Comparison of ENCODE assay signal across 18 mouse cellular contexts in genomic region chr1:178568551-178569545, GRCm38 (mm10). TPM values are rescaled to one million over a fixed set of nuclear protein-coding genes. Genes with fewer than 3 reads are reported as not detected.
DNase-seq lines count a peak whose midpoint lies in the region; ATAC-seq lines count a peak whose summit lies in the region.
"Had no signal": no experiment of that assay in that cellular context is flagged by ENCODE, and none has a peak within 500 bp of the region (broad histone marks: within the 10 kb centered on the region; RNA-seq: fewer than 3 reads in every experiment).

No protein-coding gene starts in this region.

- no peaks in the 10 kb centered on the region for H3K9me3 ChIP-seq in limb, embryonic 11.5 days (ENCODE audit: control insufficient read depth, low read length)
- H3K9me3 ChIP-seq in kidney, embryonic 15.5 days (replicated peaks), result no peaks in the 10 kb centered on the region
- H3K9me3 ChIP-seq: liver, embryonic 15.5 days; neural tube, embryonic 12.5 days had no signal

- no peaks in the 10 kb centered on the region for H3K36me3 ChIP-seq in limb, embryonic 11.5 days (ENCODE audit: control insufficient read depth, insufficient read depth, low read length)
- no peaks in the 10 kb centered on the region for H3K36me3 ChIP-seq in kidney, embryonic 15.5 days
- H3K36me3 ChIP-seq: liver, embryonic 15.5 days; neural tube, embryonic 12.5 days had no signal

- no peak overlapping the region; the same call in 1 of the 2 replicates for H3K4me2 ChIP-seq in limb, embryonic 11.5 days (ENCODE audit: low read depth, severe bottlenecking)
- H3K4me2 ChIP-seq in kidney, embryonic 15.5 days, result no peak overlapping the region
- H3K4me2 ChIP-seq: liver, embryonic 15.5 days; neural tube, embryonic 12.5 days had no signal

- no peak overlapping the region for H3K9ac ChIP-seq in limb, embryonic 11.5 days (ENCODE audit: low read length)
- no peak overlapping the region for H3K9ac ChIP-seq in kidney, embryonic 15.5 days
- H3K9ac ChIP-seq: liver, embryonic 15.5 days; neural tube, embryonic 12.5 days had no signal

- H3K27ac ChIP-seq in limb, embryonic 11.5 days (replicated peaks; ENCODE audit: low read depth, low read length), result peak overlapping the region; percentile 88
- H3K27ac ChIP-seq in kidney, embryonic 15.5 days, result no peak overlapping the region
- H3K27ac ChIP-seq: gastrocnemius, adult 2 months; heart, adult 2 months; liver, embryonic 15.5 days; neural tube, embryonic 12.5 days had no signal

- H3K27me3 ChIP-seq in limb, embryonic 11.5 days (ENCODE audit: control insufficient read depth, insufficient read depth, low read length), result no peaks in the 10 kb centered on the region
- 0 out of 2 replicates have a peak, but pooled peaks cover 2% of the 10 kb centered on the region for H3K27me3 ChIP-seq in kidney, embryonic 15.5 days
- H3K27me3 ChIP-seq: liver, embryonic 15.5 days; neural tube, embryonic 12.5 days had no signal

- peaks cover 66% of the 10 kb centered on the region for H3K4me1 ChIP-seq in limb, embryonic 11.5 days (ENCODE audit: control insufficient read depth, insufficient read depth, low read length)
- 0 out of 2 replicates have a peak, but pooled peaks cover 7% of the 10 kb centered on the region for H3K4me1 ChIP-seq in kidney, embryonic 15.5 days
- H3K4me1 ChIP-seq: liver, embryonic 15.5 days had no signal

- peak; percentile 55 for DNase-seq in NIH3T3 (ENCODE audit: low read depth)
- peak; percentile 72 for DNase-seq in embryo, embryonic 10 days (ENCODE audit: low spot score)
- DNase-seq in forelimb bud, embryonic 11.5 days (ENCODE audit: low read depth, low spot score), result peak; percentile 77
- DNase-seq in limb, embryonic 11.5 days (ENCODE audit: low spot score), result peak; percentile 74
- DNase-seq in left cerebral cortex, adult 8-10 months (ENCODE audit: low spot score in 2 of 2), result no peak
- DNase-seq in right cerebral cortex, postnatal 36 days (ENCODE audit: low spot score in 2 of 2), result no peak
- DNase-seq in adrenal gland, adult (ENCODE audit: inconsistent age in 2 of 2, low spot score in 1 of 2), result no peak
- DNase-seq: adrenal gland, adult 2 months; gastrocnemius, adult 2 months; heart, adult 2 months; heart, postnatal 10 days; lung, postnatal 36 days; midbrain, embryonic 14.5 days; thymus, postnatal 4 days had no signal

- 17% methylated on average over 7 of the region's 7 CpGs for WGBS in limb, embryonic 11.5 days
- 50% methylated on average over 7 of the region's 7 CpGs for WGBS in kidney, embryonic 15.5 days

- peak; percentile 65; the same call in 1 of the 2 replicates for ATAC-seq in limb, embryonic 11.5 days (ENCODE audit: insufficient number of reproducible peaks, low FRiP score, low TSS enrichment, low read depth)
- no peak for ATAC-seq in kidney, embryonic 15.5 days (replicated peaks; ENCODE audit: low FRiP score)
- ATAC-seq: inflammation-experienced regulatory T-cells, adult 6 months had no signal

- H3K4me3 ChIP-seq in limb, embryonic 11.5 days (ENCODE audit: low read depth, low read length), result no peak overlapping the region
- H3K4me3 ChIP-seq in kidney, embryonic 15.5 days (replicated peaks), result no peak overlapping the region
- H3K4me3 ChIP-seq: gastrocnemius, adult 2 months; heart, adult 2 months; liver, embryonic 15.5 days; neural tube, embryonic 12.5 days had no signal

RNA-seq across cellular contexts. Expression of gene Kif26b, which starts 39.9 kb away (rescaled TPM):
- polyA plus RNA-seq in limb, embryonic 11.5 days (2014; fragmentation: Nextera tagmentation; extraction: Ambion mirVana), result 23.7 and 29.7 TPM in 2 replicates
- polyA plus RNA-seq in kidney, embryonic 15.5 days (2015; fragmentation: Nextera tagmentation; extraction: Ambion mirVana), result 13.2 and 13.4 TPM in 2 replicates
- total RNA-seq in left cerebral cortex, adult 8-10 months (2022), result 10 to 100 TPM in 1 of 4 experiments, 1 to 10 TPM in 3; 9.3 to 10.2 (median 9.4) TPM
- polyA plus RNA-seq: inflammation-experienced regulatory T-cells, adult 6 months had no signal

Comparison
In these comparisons a context has a peak if more than half of its experiments do, and no peak if none do; other contexts are left out.
1. DNase-seq: peak in NIH3T3 (single experiment), embryo, embryonic 10 days (single experiment), forelimb bud, embryonic 11.5 days (single experiment) and limb, embryonic 11.5 days (single experiment); none in left cerebral cortex, adult 8-10 months (0 of 2), right cerebral cortex, postnatal 36 days (0 of 2) and adrenal gland, adult (0 of 2).